Mouse (Mus musculus): ENCODE measurements at regions not wholly inside any gene's neighbourhood (a gene's known extent, or its start where the extent isn't known, plus 50 kb on each side); places are given as distances from the start of the nearest gene placed in this dataset.
"Not testable (repeated sequence)": the region's sequence is repeated elsewhere in the genome, so short reads cannot be mapped to it uniquely, and the experiment has no call there.

GRCm38 (mm10) chr8:96404549-96405145 is 516.3 kb upstream of the Got2 start:
- WGBS: 93% methylated on average over 15 of the region's 15 CpGs
- Histone ChIP-seq H3K9ac (no peak overlapping the region), H3K4me1 (ENCODE audit: insufficient read depth) (no peaks in the 10 kb centered on the region), H3K27ac (ENCODE audit: low read depth, low read length) (no peak overlapping the region), H3K9me3 (ENCODE audit: low read length) (no peaks in the 10 kb centered on the region), H3K4me3 (ENCODE audit: low read depth, low read length) (no peak overlapping the region), H3K36me3 (ENCODE audit: insufficient read depth) (no peaks in the 10 kb centered on the region), H3K4me2 (ENCODE audit: low read depth) (no peak overlapping the region), H3K27me3 (ENCODE audit: insufficient read depth, low read length) (no peaks in the 10 kb centered on the region)
- TF ChIP-seq CTCF (IDR thresholded peaks at IDR 0.05; ENCODE audit: low read depth): no peak
- ATAC-seq (no peak), DNase-seq (no peak)

GRCm38 (mm10) chr8:96403669-96404068 is 515.3 kb upstream of the Got2 start:
- no peaks in the 10 kb centered on the region for H3K9me3 ChIP-seq (ENCODE audit: low read length)
- no peaks in the 10 kb centered on the region for H3K27me3 ChIP-seq (ENCODE audit: insufficient read depth, low read length)
- H3K4me2 ChIP-seq (ENCODE audit: low read depth): no peak overlapping the region
- DNase-seq (no peak), ATAC-seq (no peak)
- WGBS: 70% methylated on average over 3 of the region's 3 CpGs
- no peak overlapping the region for H3K4me3 ChIP-seq (ENCODE audit: low read depth, low read length)
- no peak overlapping the region for H3K9ac ChIP-seq
- no peaks in the 10 kb centered on the region for H3K36me3 ChIP-seq (ENCODE audit: insufficient read depth)
- TF ChIP-seq CTCF (IDR thresholded peaks at IDR 0.05; ENCODE audit: low read depth): no peak
- no peak overlapping the region for H3K27ac ChIP-seq (ENCODE audit: low read depth, low read length)
- H3K4me1 ChIP-seq (ENCODE audit: insufficient read depth): no peaks in the 10 kb centered on the region

GRCm38 (mm10) chr8:96399381-96399780 is 511.0 kb upstream of the Got2 start:
- not testable (repeated sequence) for H3K4me1 ChIP-seq (ENCODE audit: insufficient read depth); ATAC-seq; H3K4me2 ChIP-seq (ENCODE audit: low read depth); DNase-seq; H3K9ac ChIP-seq; H3K27ac ChIP-seq (ENCODE audit: low read depth, low read length); H3K4me3 ChIP-seq (ENCODE audit: low read depth, low read length); H3K27me3 ChIP-seq (ENCODE audit: insufficient read depth, low read length); H3K9me3 ChIP-seq (ENCODE audit: low read length); H3K36me3 ChIP-seq (ENCODE audit: insufficient read depth)
- WGBS: 90% methylated on average over 4 of the region's 4 CpGs

- H3K36me3 ChIP-seq (ENCODE audit: insufficient read depth): no peaks in the 10 kb centered on the region
- no peak for TF ChIP-seq CTCF (IDR thresholded peaks at IDR 0.05; ENCODE audit: low read depth)
- H3K4me1 ChIP-seq (ENCODE audit: insufficient read depth): no peaks in the 10 kb centered on the region
- WGBS: 33% methylated on average over 4 of the region's 4 CpGs
- no peak overlapping the region for H3K27ac ChIP-seq (ENCODE audit: low read depth, low read length)
- no peak overlapping the region for H3K4me2 ChIP-seq (ENCODE audit: low read depth)
- no peak overlapping the region for H3K9ac ChIP-seq
- no peaks in the 10 kb centered on the region for H3K27me3 ChIP-seq (ENCODE audit: insufficient read depth, low read length)
- DNase-seq (peak; percentile 58), ATAC-seq (peak; percentile 87)
- no peaks in the 10 kb centered on the region for H3K9me3 ChIP-seq (ENCODE audit: low read length)
- no peak overlapping the region for H3K4me3 ChIP-seq (ENCODE audit: low read depth, low read length)
Measured at GRCm38 (mm10) chr8:96393024-96393423, 504.7 kb upstream of the Got2 start.

- no peak for ATAC-seq
- Histone ChIP-seq H3K9ac (no peak overlapping the region), H3K4me1 (ENCODE audit: insufficient read depth) (no peaks in the 10 kb centered on the region), H3K27ac (ENCODE audit: low read depth, low read length) (no peak overlapping the region), H3K4me3 (ENCODE audit: low read depth, low read length) (no peak overlapping the region), H3K27me3 (ENCODE audit: insufficient read depth, low read length) (no peaks in the 10 kb centered on the region), H3K4me2 (ENCODE audit: low read depth) (no peak overlapping the region), H3K9me3 (ENCODE audit: low read length) (no peaks in the 10 kb centered on the region), H3K36me3 (ENCODE audit: insufficient read depth) (no peaks in the 10 kb centered on the region)
- no peak for TF ChIP-seq CTCF (IDR thresholded peaks at IDR 0.05; ENCODE audit: low read depth)
- no peak for DNase-seq
- 91% methylated on average over 3 of the region's 3 CpGs for WGBS
Measured at GRCm38 (mm10) chr8:96389251-96389650, 500.9 kb upstream of the Got2 start.

- DNase-seq (no peak), ATAC-seq (no peak)
- no peak for TF ChIP-seq CTCF (IDR thresholded peaks at IDR 0.05; ENCODE audit: low read depth)
- no peaks in the 10 kb centered on the region for H3K27me3 ChIP-seq (ENCODE audit: insufficient read depth, low read length)
- H3K27ac ChIP-seq (ENCODE audit: low read depth, low read length): no peak overlapping the region
- no peaks in the 10 kb centered on the region for H3K36me3 ChIP-seq (ENCODE audit: insufficient read depth)
- H3K9ac ChIP-seq: no peak overlapping the region
- H3K4me3 ChIP-seq (ENCODE audit: low read depth, low read length): no peak overlapping the region
- no peak overlapping the region for H3K4me2 ChIP-seq (ENCODE audit: low read depth)
- no peaks in the 10 kb centered on the region for H3K9me3 ChIP-seq (ENCODE audit: low read length)
- WGBS: 72% methylated on average over 9 of the region's 9 CpGs
- H3K4me1 ChIP-seq (ENCODE audit: insufficient read depth): no peaks in the 10 kb centered on the region
Measured at GRCm38 (mm10) chr8:96370500-96370899, 482.2 kb upstream of the Got2 start.

- 41% methylated on average over 14 of the region's 14 CpGs for WGBS
Measured at GRCm38 (mm10) chr8:96362853-96363445, 474.6 kb upstream of the Got2 start.

More at GRCm38 (mm10) chr8:96362853-96363445, 474.6 kb upstream of the Got2 start:
- Histone ChIP-seq H3K36me3 (ENCODE audit: insufficient read depth) (no peaks in the 10 kb centered on the region), H3K9ac (no peak overlapping the region), H3K27ac (ENCODE audit: low read depth, low read length) (no peak overlapping the region), H3K9me3 (ENCODE audit: low read length) (no peaks in the 10 kb centered on the region), H3K4me2 (ENCODE audit: low read depth) (no peak overlapping the region), H3K4me1 (ENCODE audit: insufficient read depth) (no peaks in the 10 kb centered on the region), H3K4me3 (ENCODE audit: low read depth, low read length) (no peak overlapping the region), H3K27me3 (ENCODE audit: insufficient read depth, low read length) (no peaks in the 10 kb centered on the region)
- ATAC-seq: no peak
- no peak for DNase-seq
- no peak for TF ChIP-seq CTCF (IDR thresholded peaks at IDR 0.05; ENCODE audit: low read depth)
